Mouse (Mus musculus) erythroid progenitor cell, adult 5-6 weeks (primary cell): Measurements from ENCODE around the gene Knop1. TPM values are rescaled to one million over a fixed set of nuclear protein-coding genes. Genes with fewer than 3 reads are reported as not detected.

Experiments
- ATAC-seq: replicated peaks from 2 replicates; pipeline ENCODE4 v1.8.0; 2016; ENCODE audit warnings: moderate number of reproducible peaks, mild to moderate bottlenecking, moderate TSS enrichment, inconsistent platforms; ENCODE audit not compliant: poor library complexity, low FRiP score, severe bottlenecking
- total RNA-seq, 2 experiments: library from RNA; stranded (forward) in 1 of 2; stranded (reverse) in 1 of 2; fragments of 150-400 nt in 1 of 2; fragments of 186-747, 209-891 nt in 1 of 2; gene quantifications; 2 replicates each; pipeline versions ENCODE4 v1.2.3 to v1.2.4; 2015 to 2017; ENCODE audit warnings: low replicate concordance in 2 of 2

The Knop1 gene
- total RNA-seq, 2 experiments from 2014 or later = 4.2 to 8.4 TPM

DNA sequence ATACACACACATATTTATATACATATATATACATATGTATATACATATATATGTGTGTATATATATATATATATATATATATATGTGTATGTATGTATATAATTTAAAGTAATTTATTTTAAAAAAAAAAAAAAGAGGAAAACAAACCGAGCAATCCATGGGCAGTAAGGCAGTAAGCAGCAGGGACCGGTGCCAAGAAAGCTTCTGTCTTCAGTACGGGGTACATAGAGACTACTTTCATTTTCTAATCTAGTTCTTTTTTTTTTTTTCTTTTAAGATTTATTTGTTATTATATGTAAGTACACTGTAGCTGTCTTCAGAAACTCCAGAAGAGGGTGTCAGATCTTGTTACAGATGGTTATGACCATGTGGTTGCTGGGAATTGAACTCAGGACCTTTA lies 54.3 kb downstream of the Knop1 start:
- no peak for ATAC-seq

DNA sequence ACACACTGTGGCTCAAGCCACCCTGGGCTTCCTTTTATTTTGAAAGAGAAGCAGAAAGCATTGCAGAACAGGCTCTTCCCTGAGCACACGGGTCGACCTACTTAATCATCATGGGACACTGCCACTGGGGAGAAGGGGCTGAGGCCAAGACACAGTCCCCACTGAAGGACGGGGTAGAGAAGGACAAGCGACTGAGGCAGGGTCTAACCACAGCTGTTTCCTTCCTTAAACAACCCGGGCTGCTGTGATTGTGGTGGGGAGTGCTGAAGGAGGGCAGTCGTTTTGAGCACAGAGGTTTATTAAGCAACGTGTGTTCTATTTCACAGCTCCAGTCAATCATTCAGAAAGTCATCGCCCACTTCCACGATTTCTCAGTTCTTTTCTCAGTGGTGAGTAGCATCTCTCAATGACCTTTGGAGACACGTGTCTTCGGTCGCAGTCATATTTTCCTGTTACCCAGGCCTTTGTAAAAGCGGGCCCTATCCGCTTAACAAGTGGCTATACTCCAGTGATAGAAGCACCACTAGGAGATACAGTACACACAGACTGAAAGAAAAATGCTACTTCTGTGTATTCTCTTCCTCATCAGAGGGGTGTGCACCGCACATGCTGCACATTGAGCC lies 55.8 kb downstream of the Knop1 start:
- no peak for ATAC-seq

DNA sequence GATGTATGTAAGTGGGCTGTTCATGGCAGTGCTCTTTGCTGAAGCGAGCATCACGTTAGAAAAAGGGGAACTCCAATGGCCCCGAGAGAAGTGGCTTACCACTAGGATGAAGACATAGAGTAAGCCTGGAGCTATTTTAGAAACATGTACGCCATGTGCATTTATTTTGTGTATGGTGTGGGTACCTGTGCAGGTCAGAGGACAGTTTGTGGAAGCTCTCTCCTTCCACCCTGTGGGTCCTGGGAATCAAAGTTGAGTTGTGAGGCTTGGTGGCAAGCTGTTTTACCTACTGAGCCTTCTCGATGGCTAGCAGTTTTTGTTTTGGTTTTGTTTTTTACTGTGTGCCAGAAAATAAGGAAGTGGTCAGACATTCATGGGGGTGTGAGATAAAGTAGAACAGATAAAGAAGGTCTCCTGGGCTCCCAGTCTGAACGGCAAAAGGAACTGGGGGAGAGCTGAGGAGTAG lies 57.9 kb downstream of the Knop1 start:
- no peak for ATAC-seq

DNA sequence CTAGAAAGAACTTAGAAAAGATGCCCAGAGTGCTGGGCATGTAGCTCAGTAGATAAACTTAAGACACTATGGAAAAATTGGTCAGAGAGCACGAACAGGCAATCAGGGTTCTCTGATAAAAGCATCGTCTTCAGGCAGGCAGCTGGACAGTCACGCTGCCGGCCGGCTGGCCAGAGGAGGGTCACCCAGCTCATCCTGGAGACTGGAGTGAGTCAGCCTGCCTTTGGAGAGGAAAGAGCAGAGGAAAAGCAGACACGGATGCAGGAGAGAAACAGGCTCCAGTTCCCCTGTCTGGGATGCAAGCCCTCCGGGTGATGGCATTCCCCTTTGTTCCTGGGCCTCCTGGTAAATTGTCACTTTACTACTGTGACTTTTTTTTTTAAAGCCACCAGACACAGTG lies 58.5 kb downstream of the Knop1 start:
- no peak for ATAC-seq

DNA sequence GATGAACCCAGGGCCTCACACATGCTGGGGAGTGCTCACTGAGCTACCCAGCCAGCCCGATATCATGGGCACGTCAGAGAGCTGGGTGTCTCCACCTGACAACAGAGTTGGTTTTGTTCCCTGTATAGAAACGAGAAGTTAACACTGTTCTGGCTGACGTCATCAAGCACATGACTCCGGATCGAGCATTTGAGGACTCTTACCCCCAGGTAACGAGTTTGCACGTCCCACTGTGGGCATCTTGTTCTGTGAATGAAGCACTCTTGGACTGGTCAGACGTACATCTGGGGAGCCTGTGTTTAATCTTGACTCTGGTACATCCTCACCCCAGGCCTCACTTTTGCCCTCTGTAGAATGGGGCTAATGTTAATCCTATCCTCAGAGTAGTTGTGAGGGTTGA lies 59.2 kb downstream of the Knop1 start:
- ATAC-seq = no peak

DNA sequence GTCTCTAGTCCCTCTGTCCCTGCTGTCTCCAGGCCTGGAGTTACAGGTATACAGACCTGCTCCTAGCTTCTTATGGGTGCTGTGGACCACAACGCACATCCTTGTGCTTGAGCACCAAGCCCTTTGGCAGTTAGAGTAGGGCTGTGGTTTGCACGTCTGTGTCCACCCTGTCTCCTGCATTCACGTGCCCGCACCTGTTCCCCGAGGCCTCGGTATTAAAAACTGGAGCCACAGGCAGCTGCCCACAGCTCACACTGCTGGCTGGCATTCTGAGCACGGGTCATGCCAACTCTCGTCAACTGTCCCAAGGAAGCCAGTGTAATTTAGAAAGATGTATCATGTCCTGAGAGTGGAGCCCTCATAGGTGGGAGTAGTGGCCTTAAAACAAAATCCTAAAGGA lies 60.3 kb downstream of the Knop1 start:
- no peak for ATAC-seq

DNA sequence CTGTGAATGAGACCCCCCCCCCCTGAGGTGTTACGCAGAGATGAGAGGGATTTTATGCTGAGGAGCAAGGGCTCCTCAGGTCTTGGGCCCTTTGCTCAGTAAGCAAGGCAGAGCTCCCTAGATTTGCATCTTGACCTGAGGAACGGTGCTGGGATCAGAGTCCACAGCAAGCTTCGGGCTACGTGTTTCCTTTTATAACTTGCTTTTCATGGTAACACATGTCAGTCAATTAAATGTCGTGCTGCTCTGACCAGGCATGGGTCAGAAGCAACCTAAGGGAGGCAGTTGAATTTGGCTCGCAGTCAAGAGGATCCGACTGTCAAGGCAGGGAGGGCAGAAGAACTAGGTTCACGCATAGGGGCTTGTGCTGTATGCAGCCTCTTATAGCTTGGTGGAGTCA lies 62.2 kb downstream of the Knop1 start:
- ATAC-seq = no peak

Other genes starting within 250 kb of the Knop1 start
- gene Gde1, start 150.5 kb downstream of the Knop1 start, total RNA-seq (2015; ENCODE audit: low replicate concordance) = 39.4 and 50.5 TPM in 2 replicates
- gene Gde1, start 150.5 kb downstream of the Knop1 start, total RNA-seq (2017; ENCODE audit: low replicate concordance) = 39.7 and 47.5 TPM in 2 replicates
- gene Ccp110, start 143.7 kb downstream of the Knop1 start, total RNA-seq (2015; ENCODE audit: low replicate concordance) = 95.9 and 114 TPM in 2 replicates
- 103 and 138 TPM in 2 replicates for gene Ccp110, start 143.7 kb downstream of the Knop1 start, total RNA-seq (2017; ENCODE audit: low replicate concordance)
- 21.3 and 61.6 TPM in 2 replicates for gene Vps35l, start 116.0 kb downstream of the Knop1 start, total RNA-seq (2015; ENCODE audit: low replicate concordance)
- 42.4 and 42.9 TPM in 2 replicates for gene Vps35l, start 116.0 kb downstream of the Knop1 start, total RNA-seq (2017; ENCODE audit: low replicate concordance)
- gene Iqck, start 502 bp downstream of the Knop1 start, total RNA-seq (2015; ENCODE audit: low replicate concordance) = not detected in 2 replicates
- gene Iqck, start 502 bp downstream of the Knop1 start, total RNA-seq (2017; ENCODE audit: low replicate concordance) = not detected in 2 replicates
- gene Gprc5b, start 139.0 kb upstream of the Knop1 start, total RNA-seq (2015; ENCODE audit: low replicate concordance) = not detected in 2 replicates
- 0.08 TPM in 1 of 2 replicates, not detected in the other for gene Gprc5b, start 139.0 kb upstream of the Knop1 start, total RNA-seq (2017; ENCODE audit: low replicate concordance)